Mouse (Mus musculus) limb, embryonic 14.5 days (tissue): ENCODE data around the gene Kdr. TPM values are rescaled to one million over a fixed set of nuclear protein-coding genes. Genes with fewer than 3 reads are reported as not detected.

Experiments
- ATAC-seq: fragments of 200-750 bp; cut with Nextera tagmentation; 2 replicates; pipeline ENCODE4 v1.8.0; 2017; ENCODE audit warnings: low read depth, moderate number of reproducible peaks, moderate TSS enrichment; ENCODE audit not compliant: low FRiP score
- DNase-seq: peaks from one replicate; pipeline ENCODE4 v3.0.0-alpha.2; 2015; ENCODE audit warnings: low spot score
- H3K27ac ChIP-seq: fragments of 300-500 bp; sonication (generic); replicated peaks from 2 replicates; pipeline ENCODE4 v1.5.1; 2014; ENCODE audit warnings: low read depth, mild to moderate bottlenecking, low read length, moderate library complexity, mixed read lengths
- H3K27me3 ChIP-seq: fragments of 300-500 bp; sonication (generic); 2 replicates; pipeline ENCODE4 v1.6.1; 2014; ENCODE audit warnings: low read length, mixed read lengths; ENCODE audit not compliant: control insufficient read depth, insufficient read depth
- H3K36me3 ChIP-seq: fragments of 300-500 bp; sonication (generic); 2 replicates; pipeline ENCODE4 v1.6.1; 2014; ENCODE audit warnings: mild to moderate bottlenecking, low read length, moderate library complexity, mixed read lengths; ENCODE audit not compliant: control insufficient read depth, insufficient read depth
- H3K4me1 ChIP-seq: fragments of 300-500 bp; sonication (generic); 2 replicates; pipeline ENCODE4 v1.6.1; 2014; ENCODE audit warnings: antibody characterized with exemption, low read length, mixed read lengths; ENCODE audit not compliant: control insufficient read depth, insufficient read depth
- H3K4me2 ChIP-seq: fragments of 300-500 bp; sonication (generic); replicated peaks from 2 replicates; pipeline ENCODE4 v1.6.1; 2014; ENCODE audit warnings: low read depth, mild to moderate bottlenecking, low read length, moderate library complexity; ENCODE audit not compliant: severe bottlenecking
- H3K4me3 ChIP-seq: fragments of 300-500 bp; sonication (generic); replicated peaks from 2 replicates; pipeline ENCODE4 v1.5.1; 2014; ENCODE audit warnings: low read length
- H3K9ac ChIP-seq: fragments of 300-500 bp; sonication (generic); 2 replicates; pipeline ENCODE4 v1.6.1; 2014; ENCODE audit warnings: mild to moderate bottlenecking, low read depth, low read length, moderate library complexity; ENCODE audit not compliant: severe bottlenecking
- H3K9me3 ChIP-seq: fragments of 300-500 bp; sonication (generic); 2 replicates; pipeline ENCODE4 v1.6.1; 2016; ENCODE audit warnings: low read length; ENCODE audit not compliant: control insufficient read depth
- POLR2A ChIP-seq: fragments of 200-500 bp; IDR thresholded peaks from 2 replicates; pipeline ENCODE4 v1.8.0; 2012; ENCODE audit warnings: inconsistent platforms, mild to moderate bottlenecking, moderate library complexity, borderline replicate concordance; ENCODE audit not compliant: insufficient read depth, insufficient read length; ENCODE audit errors: extremely low read depth
- WGBS: fragments of 180-500 bp; shearing (Covaris S2); extraction: QIAGEN DNeasy Blood & Tissue Kit; methylation state at CpG from one replicate; pipeline ENCODE4 v1.1.7; 2014; 5-methylcytosine and 5-hydroxymethylcytosine counted together
- polyA plus RNA-seq, 2 experiments: library from polyadenylated mRNA; depleted of rRNA in 1 of 2; stranded (reverse) in 1 of 2; unstranded in 1 of 2; fragments of >200 nt; fragmentation: Nextera tagmentation in 1 of 2; extraction: Ambion mirVana in 1 of 2; gene quantifications; 2 replicates each; pipeline versions ENCODE4 v1.2.1 to v1.2.3; 2012 to 2014

Gene Kdr
- polyA plus RNA-seq, 2 experiments: 21.1 to 25.0 TPM

GRCm38 (mm10) chr5:75929960-75930359 lies 48.3 kb downstream of the Kdr start:
- H3K4me3 ChIP-seq: no peak overlapping the region
- no peaks in the 10 kb centered on the region for H3K27me3 ChIP-seq
- no peak for TF ChIP-seq POLR2A
- no peaks in the 10 kb centered on the region for H3K9me3 ChIP-seq
- ATAC-seq (no peak), DNase-seq (no peak)
- no peak overlapping the region for H3K4me2 ChIP-seq
- WGBS: 53% methylated on average over 7 of the region's 7 CpGs
- H3K4me1 ChIP-seq: peaks cover 3% of the 10 kb centered on the region; the same call in 1 of the 2 replicates
- no peak overlapping the region for H3K9ac ChIP-seq
- no peaks in the 10 kb centered on the region for H3K36me3 ChIP-seq
- no peak overlapping the region for H3K27ac ChIP-seq

- DNase-seq: no peak
These were observed 55.6 kb downstream of the Kdr start for GRCm38 (mm10) chr5:75922677-75923076.

GRCm38 (mm10) chr5:75921730-75922387 lies 56.4 kb downstream of the Kdr start:
- Histone ChIP-seq H3K9ac (no peak overlapping the region), H3K36me3 (no peaks in the 10 kb centered on the region), H3K4me2 (no peak overlapping the region), H3K27ac (no peak overlapping the region), H3K4me1 (no peaks in the 10 kb centered on the region), H3K4me3 (no peak overlapping the region), H3K9me3 (no peaks in the 10 kb centered on the region), H3K27me3 (no peaks in the 10 kb centered on the region)
- 25% methylated on average over 12 of the region's 12 CpGs for WGBS
- no peak for TF ChIP-seq POLR2A
- DNase-seq: no peak
- no peak for ATAC-seq

More at GRCm38 (mm10) chr5:75922677-75923076, 55.6 kb downstream of the Kdr start:
- 76% methylated on average over 6 of the region's 6 CpGs for WGBS
- Histone ChIP-seq H3K9me3 (no peaks in the 10 kb centered on the region), H3K9ac (no peak overlapping the region), H3K4me2 (no peak overlapping the region), H3K4me3 (no peak overlapping the region), H3K27me3 (no peaks in the 10 kb centered on the region), H3K36me3 (no peaks in the 10 kb centered on the region), H3K27ac (no peak overlapping the region), H3K4me1 (no peaks in the 10 kb centered on the region)
- no peak for TF ChIP-seq POLR2A
- ATAC-seq: no peak

GRCm38 (mm10) chr5:75919601-75920000 lies 58.7 kb downstream of the Kdr start:
- DNase-seq (no peak), ATAC-seq (no peak)
- Histone ChIP-seq H3K4me2 (no peak overlapping the region), H3K27me3 (no peaks in the 10 kb centered on the region), H3K36me3 (no peaks in the 10 kb centered on the region), H3K27ac (no peak overlapping the region), H3K9ac (no peak overlapping the region), H3K4me1 (no peaks in the 10 kb centered on the region), H3K9me3 (no peaks in the 10 kb centered on the region), H3K4me3 (no peak overlapping the region)
- no peak for TF ChIP-seq POLR2A
- 69% methylated on average over 7 of the region's 7 CpGs for WGBS

GRCm38 (mm10) chr5:75918139-75918538 lies 60.1 kb downstream of the Kdr start:
- ATAC-seq: no peak
- Histone ChIP-seq H3K27ac (no peak overlapping the region), H3K27me3 (no peaks in the 10 kb centered on the region), H3K4me1 (no peaks in the 10 kb centered on the region), H3K4me3 (no peak overlapping the region), H3K36me3 (no peaks in the 10 kb centered on the region), H3K9me3 (no peaks in the 10 kb centered on the region), H3K9ac (no peak overlapping the region), H3K4me2 (no peak overlapping the region)
- no peak for TF ChIP-seq POLR2A
- DNase-seq: no peak
- WGBS: 81% methylated on average over 7 of the region's 7 CpGs

- 74% methylated on average over 4 of the region's 4 CpGs for WGBS
- no peak overlapping the region for H3K27ac ChIP-seq
- H3K4me2 ChIP-seq: no peak overlapping the region
- no peaks in the 10 kb centered on the region for H3K36me3 ChIP-seq
- TF ChIP-seq POLR2A: no peak
- no peaks in the 10 kb centered on the region for H3K27me3 ChIP-seq
- no peak overlapping the region for H3K4me3 ChIP-seq
- ATAC-seq: no peak
- no peak overlapping the region for H3K9ac ChIP-seq
- no peaks in the 10 kb centered on the region for H3K4me1 ChIP-seq
- H3K9me3 ChIP-seq: no peaks in the 10 kb centered on the region
- no peak for DNase-seq
These were observed 61.0 kb downstream of the Kdr start for GRCm38 (mm10) chr5:75917231-75917630.
